Mouse (Mus musculus): Measurements from ENCODE around the gene 1700025G04Rik. TPM values are rescaled to one million over a fixed set of nuclear protein-coding genes. Genes with fewer than 3 reads are reported as not detected.

The 1700025G04Rik gene
- total and polyA plus RNA-seq, 3 experiments, result 0.16 TPM; not detected in 2

GRCm38 (mm10) chr1:151900706-151901360 is 189.1 kb downstream of the 1700025G04Rik start:
- H3K4me1 ChIP-seq (ENCODE audit: insufficient read depth, low read depth, low read length), result no peaks in the 10 kb centered on the region
- H3K9me3 ChIP-seq (replicated peaks), result peaks cover 31% of the 10 kb centered on the region
- no peaks in the 10 kb centered on the region for H3K27me3 ChIP-seq (ENCODE audit: insufficient read depth, low read length)
- TF ChIP-seq GATA1 (IDR thresholded peaks at IDR 0.05; ENCODE audit: borderline replicate concordance, low read length), result no peak
- TF ChIP-seq CTCF (IDR thresholded peaks at IDR 0.05; ENCODE audit: low read depth, low read length), result no peak
- TF ChIP-seq TAL1 (conservative IDR thresholded peaks at IDR 0.05; ENCODE audit: low read depth, low read length), result no peak
- TF ChIP-seq POLR2AphosphoS5 (IDR thresholded peaks at IDR 0.05; ENCODE audit: insufficient replicate concordance, low read depth, low read length), result no peak
- TF ChIP-seq GATA2 (IDR thresholded peaks at IDR 0.05; ENCODE audit: borderline replicate concordance, low read depth, low read length), result no peak
- ATAC-seq (ENCODE audit: extremely low read depth, insufficient number of reproducible peaks, low FRiP score, poor library complexity, severe bottlenecking), result no peak
- no peak overlapping the region for H3K4me3 ChIP-seq (ENCODE audit: low read depth, low read length)
- no peaks in the 10 kb centered on the region for H3K36me3 ChIP-seq (replicated peaks)
- no peak for DNase-seq (ENCODE audit: low spot score)

- no peaks in the 10 kb centered on the region for H3K4me1 ChIP-seq (ENCODE audit: insufficient read depth, low read depth, low read length)
- no peaks in the 10 kb centered on the region for H3K27me3 ChIP-seq (ENCODE audit: insufficient read depth, low read length)
- H3K9me3 ChIP-seq (replicated peaks), result peaks cover 34% of the 10 kb centered on the region
- DNase-seq (ENCODE audit: low spot score) (no peak), ATAC-seq (ENCODE audit: extremely low read depth, insufficient number of reproducible peaks, low FRiP score, poor library complexity, severe bottlenecking) (no peak)
- H3K36me3 ChIP-seq (replicated peaks), result no peaks in the 10 kb centered on the region
- TF ChIP-seq POLR2AphosphoS5 (IDR thresholded peaks at IDR 0.05; ENCODE audit: insufficient replicate concordance, low read depth, low read length), result no peak
- no peak for TF ChIP-seq CTCF (IDR thresholded peaks at IDR 0.05; ENCODE audit: low read depth, low read length)
- no peak for TF ChIP-seq GATA2 (IDR thresholded peaks at IDR 0.05; ENCODE audit: borderline replicate concordance, low read depth, low read length)
- no peak for TF ChIP-seq TAL1 (conservative IDR thresholded peaks at IDR 0.05; ENCODE audit: low read depth, low read length)
- no peak for TF ChIP-seq GATA1 (IDR thresholded peaks at IDR 0.05; ENCODE audit: borderline replicate concordance, low read length)
- no peak overlapping the region for H3K4me3 ChIP-seq (ENCODE audit: low read depth, low read length)
Observed at GRCm38 (mm10) chr1:151899964-151900363, 190.0 kb downstream of the 1700025G04Rik start.

GRCm38 (mm10) chr1:151895406-151895805 is 194.5 kb downstream of the 1700025G04Rik start:
- DNase-seq (ENCODE audit: low spot score) (no peak), ATAC-seq (ENCODE audit: extremely low read depth, insufficient number of reproducible peaks, low FRiP score, poor library complexity, severe bottlenecking) (no peak)
- H3K4me3 ChIP-seq (ENCODE audit: low read depth, low read length), result no peak overlapping the region
- no peaks in the 10 kb centered on the region for H3K4me1 ChIP-seq (ENCODE audit: insufficient read depth, low read depth, low read length)
- TF ChIP-seq CTCF (IDR thresholded peaks at IDR 0.05; ENCODE audit: low read depth, low read length) (no peak), POLR2AphosphoS5 (IDR thresholded peaks at IDR 0.05; ENCODE audit: insufficient replicate concordance, low read depth, low read length) (no peak), GATA1 (IDR thresholded peaks at IDR 0.05; ENCODE audit: borderline replicate concordance, low read length) (no peak), TAL1 (conservative IDR thresholded peaks at IDR 0.05; ENCODE audit: low read depth, low read length) (no peak), GATA2 (IDR thresholded peaks at IDR 0.05; ENCODE audit: borderline replicate concordance, low read depth, low read length) (no peak)
- no peaks in the 10 kb centered on the region for H3K27me3 ChIP-seq (ENCODE audit: insufficient read depth, low read length)
- H3K36me3 ChIP-seq (replicated peaks), result no peaks in the 10 kb centered on the region
- H3K9me3 ChIP-seq (replicated peaks), result peaks cover 30% of the 10 kb centered on the region

- H3K36me3 ChIP-seq (replicated peaks), result no peaks in the 10 kb centered on the region
- no peak for ATAC-seq (ENCODE audit: extremely low read depth, insufficient number of reproducible peaks, low FRiP score, poor library complexity, severe bottlenecking)
- H3K4me1 ChIP-seq (ENCODE audit: insufficient read depth, low read depth, low read length), result no peaks in the 10 kb centered on the region
- no peak for TF ChIP-seq GATA1 (IDR thresholded peaks at IDR 0.05; ENCODE audit: borderline replicate concordance, low read length)
- no peak for TF ChIP-seq POLR2AphosphoS5 (IDR thresholded peaks at IDR 0.05; ENCODE audit: insufficient replicate concordance, low read depth, low read length)
- no peak for TF ChIP-seq GATA2 (IDR thresholded peaks at IDR 0.05; ENCODE audit: borderline replicate concordance, low read depth, low read length)
- no peak for TF ChIP-seq TAL1 (conservative IDR thresholded peaks at IDR 0.05; ENCODE audit: low read depth, low read length)
- no peak for TF ChIP-seq CTCF (IDR thresholded peaks at IDR 0.05; ENCODE audit: low read depth, low read length)
- DNase-seq (ENCODE audit: low spot score), result no peak
- H3K27me3 ChIP-seq (ENCODE audit: insufficient read depth, low read length), result no peaks in the 10 kb centered on the region
- H3K9me3 ChIP-seq (replicated peaks), result peaks cover 24% of the 10 kb centered on the region
- no peak overlapping the region for H3K4me3 ChIP-seq (ENCODE audit: low read depth, low read length)
Observed at GRCm38 (mm10) chr1:151893976-151894375, 195.9 kb downstream of the 1700025G04Rik start.

- Histone ChIP-seq H3K4me1 (ENCODE audit: insufficient read depth, low read depth, low read length) (no peaks in the 10 kb centered on the region), H3K4me3 (ENCODE audit: low read depth, low read length) (no peak overlapping the region), H3K36me3 (replicated peaks) (no peaks in the 10 kb centered on the region), H3K27me3 (ENCODE audit: insufficient read depth, low read length) (no peaks in the 10 kb centered on the region), H3K9me3 (replicated peaks) (peaks cover 31% of the 10 kb centered on the region)
- TF ChIP-seq TAL1 (conservative IDR thresholded peaks at IDR 0.05; ENCODE audit: low read depth, low read length) (no peak), POLR2AphosphoS5 (IDR thresholded peaks at IDR 0.05; ENCODE audit: insufficient replicate concordance, low read depth, low read length) (no peak), CTCF (IDR thresholded peaks at IDR 0.05; ENCODE audit: low read depth, low read length) (no peak), GATA2 (IDR thresholded peaks at IDR 0.05; ENCODE audit: borderline replicate concordance, low read depth, low read length) (no peak), GATA1 (IDR thresholded peaks at IDR 0.05; ENCODE audit: borderline replicate concordance, low read length) (no peak)
- DNase-seq (ENCODE audit: low spot score) (no peak), ATAC-seq (ENCODE audit: extremely low read depth, insufficient number of reproducible peaks, low FRiP score, poor library complexity, severe bottlenecking) (no peak)
Observed at GRCm38 (mm10) chr1:151892008-151892407, 197.9 kb downstream of the 1700025G04Rik start.

- Histone ChIP-seq H3K9me3 (replicated peaks) (peaks cover 39% of the 10 kb centered on the region), H3K36me3 (replicated peaks) (no peaks in the 10 kb centered on the region), H3K27me3 (ENCODE audit: insufficient read depth, low read length) (no peaks in the 10 kb centered on the region), H3K4me3 (ENCODE audit: low read depth, low read length) (no peak overlapping the region), H3K4me1 (ENCODE audit: insufficient read depth, low read depth, low read length) (no peaks in the 10 kb centered on the region)
- ATAC-seq (ENCODE audit: extremely low read depth, insufficient number of reproducible peaks, low FRiP score, poor library complexity, severe bottlenecking) (no peak), DNase-seq (ENCODE audit: low spot score) (no peak)
- no peak for TF ChIP-seq POLR2AphosphoS5 (IDR thresholded peaks at IDR 0.05; ENCODE audit: insufficient replicate concordance, low read depth, low read length)
- no peak for TF ChIP-seq CTCF (IDR thresholded peaks at IDR 0.05; ENCODE audit: low read depth, low read length)
- no peak for TF ChIP-seq TAL1 (conservative IDR thresholded peaks at IDR 0.05; ENCODE audit: low read depth, low read length)
- no peak for TF ChIP-seq GATA1 (IDR thresholded peaks at IDR 0.05; ENCODE audit: borderline replicate concordance, low read length)
- no peak for TF ChIP-seq GATA2 (IDR thresholded peaks at IDR 0.05; ENCODE audit: borderline replicate concordance, low read depth, low read length)
Observed at GRCm38 (mm10) chr1:151891194-151891593, 198.7 kb downstream of the 1700025G04Rik start.

All from G1E (cell line).